Mouse (Mus musculus) ES-E14 (cell line): ENCODE data around the gene Them7.

Experiments
- CHD2 ChIP-seq: IDR thresholded peaks from 2 replicates; pipeline ENCODE4 v1.6.1; 2014; ENCODE audit warnings: mild to moderate bottlenecking, low read depth, low read length, inconsistent platforms
- ZC3H11A ChIP-seq: IDR thresholded peaks from 2 replicates; pipeline ENCODE4 v1.6.1; 2012; ENCODE audit warnings: low read depth, mild to moderate bottlenecking, inconsistent platforms, low read length, borderline replicate concordance
- ZNF384 ChIP-seq: IDR thresholded peaks from 2 replicates; pipeline ENCODE4 v1.6.1; 2012; ENCODE audit warnings: low read depth, low read length, inconsistent platforms

- TF ChIP-seq ZC3H11A = no peak
- TF ChIP-seq ZNF384 = no peak
- TF ChIP-seq CHD2 = no peak
These were observed 38.2 kb upstream of the Them7 start for GRCm38 (mm10) chr2:105185768-105186529.
